In the genomic region with DNA sequence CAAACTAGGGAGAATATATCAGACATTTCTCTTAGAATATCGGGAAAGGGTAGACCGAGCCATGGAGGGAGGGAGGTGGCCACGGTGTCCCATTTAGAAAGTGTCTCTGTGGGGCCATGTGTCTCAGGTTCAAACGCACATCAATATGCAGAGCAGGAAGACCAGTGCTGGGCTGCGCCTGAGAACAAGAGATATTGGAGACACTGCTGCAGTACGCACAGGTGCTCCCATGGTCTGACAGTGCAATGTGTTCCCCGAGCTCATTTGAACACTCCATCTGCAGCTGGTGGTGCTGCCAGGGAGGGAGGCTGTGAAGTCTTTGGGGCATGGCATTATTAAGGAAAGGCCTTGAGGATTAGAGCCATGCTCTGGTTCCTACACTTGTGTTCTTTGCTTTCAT, we compare ENCODE assay signal across 18 mouse cellular contexts.
DNase-seq lines count a peak whose midpoint lies in the region; ATAC-seq and TF ChIP-seq lines count a peak whose summit lies in the region.
"Had no signal": no experiment of that assay in that cellular context is flagged by ENCODE, and none has a peak within 500 bp of the region (broad histone marks: within the 10 kb centered on the region; RNA-seq: fewer than 3 reads in every experiment).

No protein-coding gene starts in this region.

- no peak overlapping the region for H3K9ac ChIP-seq in embryonic facial prominence, embryonic 13.5 days
- no peak overlapping the region for H3K9ac ChIP-seq in midbrain, embryonic 14.5 days (replicated peaks; ENCODE audit: low read length)
- no peak overlapping the region for H3K9ac ChIP-seq in intestine, embryonic 15.5 days
- H3K9ac ChIP-seq: embryonic facial prominence, embryonic 15.5 days; liver, embryonic 14.5 days; stomach, embryonic 15.5 days had no signal

- no peak for DNase-seq in embryonic facial prominence, embryonic 10.5 days (ENCODE audit: low spot score)
- peak; percentile 54 for DNase-seq in brain, embryonic 14.5 days (ENCODE audit: low read depth)
- DNase-seq in midbrain, embryonic 14.5 days: peak; percentile 48
- peak; percentile 48 for DNase-seq in thymus, adult 2 months
- no peak for DNase-seq in gastrocnemius, postnatal 36 days
- DNase-seq in heart, embryonic 10.5 days (ENCODE audit: low spot score): no peak
- DNase-seq: cerebellum, adult 11-12 months; kidney, postnatal 14 days; layer of hippocampus, adult 9-11 months; lung, postnatal 36 days had no signal

- H3K4me1 ChIP-seq in embryonic facial prominence, embryonic 13.5 days: peaks cover 33% of the 10 kb centered on the region
- peaks cover 35% of the 10 kb centered on the region for H3K4me1 ChIP-seq in embryonic facial prominence, embryonic 10.5 days
- H3K4me1 ChIP-seq in midbrain, embryonic 14.5 days (ENCODE audit: control insufficient read depth, insufficient read depth, low read length): peaks cover 15% of the 10 kb centered on the region; the same call in 1 of the 2 replicates
- H3K4me1 ChIP-seq in thymus, adult 2 months (replicated peaks; ENCODE audit: control insufficient read depth, insufficient read depth, low read length): peaks cover 40% of the 10 kb centered on the region
- peaks cover 7% of the 10 kb centered on the region for H3K4me1 ChIP-seq in heart, embryonic 10.5 days
- peaks cover under 1% of the 10 kb centered on the region for H3K4me1 ChIP-seq in intestine, embryonic 15.5 days (replicated peaks)

- no peak for TF ChIP-seq CTCF in brain, embryonic 14.5 days (IDR thresholded peaks at IDR 0.05; ENCODE audit: borderline replicate concordance, extremely low read depth, insufficient read depth, insufficient read length)
- TF ChIP-seq CTCF in thymus, adult 2 months (IDR thresholded peaks at IDR 0.05; ENCODE audit: borderline replicate concordance, control insufficient read depth, extremely low read depth, insufficient read depth, low read length, poor library complexity): no peak

- no peak overlapping the region for H3K4me2 ChIP-seq in embryonic facial prominence, embryonic 13.5 days
- no peak overlapping the region for H3K4me2 ChIP-seq in midbrain, embryonic 14.5 days (ENCODE audit: low read length)
- H3K4me2 ChIP-seq in intestine, embryonic 15.5 days (replicated peaks): no peak overlapping the region
- H3K4me2 ChIP-seq: embryonic facial prominence, embryonic 15.5 days; stomach, embryonic 15.5 days had no signal

- H3K36me3 ChIP-seq in embryonic facial prominence, embryonic 13.5 days: no peaks in the 10 kb centered on the region
- no peaks in the 10 kb centered on the region for H3K36me3 ChIP-seq in embryonic facial prominence, embryonic 10.5 days (replicated peaks)
- no peaks in the 10 kb centered on the region for H3K36me3 ChIP-seq in midbrain, embryonic 14.5 days (ENCODE audit: control insufficient read depth, insufficient read depth, low read length)
- no peaks in the 10 kb centered on the region for H3K36me3 ChIP-seq in thymus, adult 2 months (ENCODE audit: control insufficient read depth, insufficient read depth, low read length)
- H3K36me3 ChIP-seq in heart, embryonic 10.5 days: no peaks in the 10 kb centered on the region
- H3K36me3 ChIP-seq in intestine, embryonic 15.5 days: no peaks in the 10 kb centered on the region
- H3K36me3 ChIP-seq: embryonic facial prominence, embryonic 15.5 days; limb, embryonic 10.5 days; stomach, embryonic 15.5 days had no signal

- no peaks in the 10 kb centered on the region for H3K27me3 ChIP-seq in embryonic facial prominence, embryonic 13.5 days
- H3K27me3 ChIP-seq in embryonic facial prominence, embryonic 10.5 days (replicated peaks; ENCODE audit: low read depth, poor library complexity, severe bottlenecking): no peaks in the 10 kb centered on the region
- H3K27me3 ChIP-seq in midbrain, embryonic 14.5 days (ENCODE audit: control insufficient read depth, insufficient read depth, low read length): no peaks in the 10 kb centered on the region
- no peaks in the 10 kb centered on the region for H3K27me3 ChIP-seq in thymus, adult 2 months (ENCODE audit: control insufficient read depth, insufficient read depth, low read length)
- H3K27me3 ChIP-seq in heart, embryonic 10.5 days (ENCODE audit: insufficient read depth, poor library complexity, severe bottlenecking): no peaks in the 10 kb centered on the region
- H3K27me3 ChIP-seq in intestine, embryonic 15.5 days (replicated peaks): no peaks in the 10 kb centered on the region
- H3K27me3 ChIP-seq: CH12.LX; embryonic facial prominence, embryonic 15.5 days; stomach, embryonic 15.5 days had no signal

- no peak overlapping the region for H3K4me3 ChIP-seq in embryonic facial prominence, embryonic 13.5 days
- H3K4me3 ChIP-seq in embryonic facial prominence, embryonic 10.5 days: no peak overlapping the region
- no peak overlapping the region for H3K4me3 ChIP-seq in midbrain, embryonic 14.5 days (replicated peaks; ENCODE audit: low read depth, low read length)
- no peak overlapping the region for H3K4me3 ChIP-seq in thymus, adult 2 months (ENCODE audit: control insufficient read depth, insufficient read depth, low read length)
- no peak overlapping the region for H3K4me3 ChIP-seq in heart, embryonic 10.5 days
- H3K4me3 ChIP-seq in intestine, embryonic 15.5 days (replicated peaks): no peak overlapping the region
- H3K4me3 ChIP-seq: embryonic facial prominence, embryonic 15.5 days; limb, embryonic 10.5 days; stomach, embryonic 15.5 days had no signal

- no peak for ATAC-seq in embryonic facial prominence, embryonic 13.5 days (ENCODE audit: insufficient number of reproducible peaks, insufficient read depth, low FRiP score, low TSS enrichment, low read depth)
- ATAC-seq in midbrain, embryonic 14.5 days (ENCODE audit: low FRiP score, low TSS enrichment): no peak
- ATAC-seq in intestine, embryonic 15.5 days: no peak
- ATAC-seq: inflammation-experienced regulatory T-cells, adult 6 months had no signal

- H3K9me3 ChIP-seq in embryonic facial prominence, embryonic 13.5 days: no peaks in the 10 kb centered on the region
- no peaks in the 10 kb centered on the region for H3K9me3 ChIP-seq in embryonic facial prominence, embryonic 10.5 days
- no peaks in the 10 kb centered on the region for H3K9me3 ChIP-seq in midbrain, embryonic 14.5 days (ENCODE audit: control insufficient read depth, low read length)
- no peaks in the 10 kb centered on the region for H3K9me3 ChIP-seq in heart, embryonic 10.5 days
- H3K9me3 ChIP-seq in intestine, embryonic 15.5 days: no peaks in the 10 kb centered on the region
- H3K9me3 ChIP-seq: embryonic facial prominence, embryonic 15.5 days; limb, embryonic 10.5 days; stomach, embryonic 15.5 days had no signal

- intact Hi-C loops in gastrocnemius, postnatal 36 days (cut with DNase I): no loop called here

- 0 out of 2 replicates have a peak overlapping the region, but pooled peaks have one; percentile 80 for H3K27ac ChIP-seq in embryonic facial prominence, embryonic 13.5 days
- H3K27ac ChIP-seq in embryonic facial prominence, embryonic 10.5 days (replicated peaks): no peak overlapping the region
- peak overlapping the region; percentile 66 for H3K27ac ChIP-seq in midbrain, embryonic 14.5 days (replicated peaks; ENCODE audit: low read depth, low read length)
- H3K27ac ChIP-seq in thymus, adult 2 months (ENCODE audit: control insufficient read depth, insufficient read depth, low read length): no peak overlapping the region; the same call in 1 of the 2 replicates
- no peak overlapping the region for H3K27ac ChIP-seq in heart, embryonic 10.5 days
- H3K27ac ChIP-seq in intestine, embryonic 15.5 days: no peak overlapping the region
- H3K27ac ChIP-seq: limb, embryonic 10.5 days; liver, embryonic 14.5 days; stomach, embryonic 15.5 days had no signal

- WGBS in embryonic facial prominence, embryonic 13.5 days: 79% methylated on average over 7 of the region's 7 CpGs
- WGBS in embryonic facial prominence, embryonic 10.5 days: 86% methylated on average over 7 of the region's 7 CpGs
- WGBS in midbrain, embryonic 14.5 days: 58% methylated on average over 7 of the region's 7 CpGs
- WGBS in thymus, adult 2 months: 32% methylated on average over 7 of the region's 7 CpGs
- WGBS in heart, embryonic 10.5 days: 84% methylated on average over 7 of the region's 7 CpGs
- 88% methylated on average over 7 of the region's 7 CpGs for WGBS in intestine, embryonic 15.5 days

- TF ChIP-seq POLR2A in brain, embryonic 14.5 days (IDR thresholded peaks at IDR 0.05; ENCODE audit: borderline replicate concordance, extremely low read depth, insufficient read depth, insufficient read length, poor library complexity, severe bottlenecking): no peak
- no peak for TF ChIP-seq POLR2A in thymus, adult 2 months (IDR thresholded peaks at IDR 0.05; ENCODE audit: control insufficient read depth, extremely low read depth, insufficient read depth, low read length, poor library complexity)

Comparison
In these comparisons a context has a peak if more than half of its experiments do, and no peak if none do; other contexts are left out.
1. H3K27ac ChIP-seq: peak in embryonic facial prominence, embryonic 13.5 days (single experiment) and midbrain, embryonic 14.5 days (single experiment); none in embryonic facial prominence, embryonic 10.5 days (single experiment), thymus, adult 2 months (single experiment), heart, embryonic 10.5 days (single experiment) and intestine, embryonic 15.5 days (single experiment).
2. DNase-seq: peak in brain, embryonic 14.5 days (single experiment), midbrain, embryonic 14.5 days (single experiment) and thymus, adult 2 months (single experiment); none in embryonic facial prominence, embryonic 10.5 days (single experiment), gastrocnemius, postnatal 36 days (0 of 2) and heart, embryonic 10.5 days (single experiment).